Mouse (Mus musculus) liver, embryonic 16.5 days (tissue): ENCODE results near the gene Bbx. TPM values are rescaled to one million over a fixed set of nuclear protein-coding genes. Genes with fewer than 3 reads are reported as not detected.

Source experiments
- ATAC-seq: fragments of 200-750 bp; cut with Nextera tagmentation; 2 replicates; pipeline ENCODE4 v1.8.0; 2017; ENCODE audit warnings: low read depth, mild to moderate bottlenecking, moderate number of reproducible peaks, moderate library complexity
- H3K27ac ChIP-seq: fragments of 300-500 bp; sonication (generic); 2 replicates; pipeline ENCODE4 v1.5.1; 2014; ENCODE audit warnings: mild to moderate bottlenecking, low read length
- H3K27me3 ChIP-seq: fragments of 300-500 bp; sonication (generic); 2 replicates; pipeline ENCODE4 v1.6.1; 2014; ENCODE audit warnings: low read depth, low read length, mixed read lengths; ENCODE audit not compliant: control insufficient read depth, insufficient read depth
- H3K36me3 ChIP-seq: fragments of 300-500 bp; sonication (generic); 2 replicates; pipeline ENCODE4 v1.6.1; 2014; ENCODE audit warnings: mild to moderate bottlenecking; ENCODE audit not compliant: control insufficient read depth, insufficient read depth
- H3K4me1 ChIP-seq: fragments of 300-500 bp; sonication (generic); 2 replicates; pipeline ENCODE4 v1.6.1; 2014; ENCODE audit warnings: low read depth, low read length, mixed read lengths; ENCODE audit not compliant: control insufficient read depth
- H3K4me2 ChIP-seq: fragments of 300-500 bp; sonication (generic); 2 replicates; pipeline ENCODE4 v1.6.1; 2014; ENCODE audit warnings: low read depth, low read length, mixed read lengths
- H3K4me3 ChIP-seq: fragments of 300-500 bp; sonication (generic); 2 replicates; pipeline ENCODE4 v1.5.1; 2014; ENCODE audit warnings: low read depth, mild to moderate bottlenecking, low read length
- H3K9ac ChIP-seq: fragments of 300-500 bp; sonication (generic); 2 replicates; pipeline ENCODE4 v1.6.1; 2014; ENCODE audit warnings: low read depth, low read length
- H3K9me3 ChIP-seq: fragments of 300-500 bp; sonication (generic); replicated peaks from 2 replicates; pipeline ENCODE4 v1.6.1; 2016; ENCODE audit warnings: low read length; ENCODE audit not compliant: control insufficient read depth
- WGBS: fragments of 180-500 bp; shearing (Covaris S2); extraction: QIAGEN DNeasy Blood & Tissue Kit; methylation state at CpG from one replicate; pipeline ENCODE4 v1.1.7; 2014; ENCODE audit not compliant: insufficient replicate concordance; 5-methylcytosine and 5-hydroxymethylcytosine counted together
- polyA plus RNA-seq: library from polyadenylated mRNA; unstranded; fragments of >200 nt; fragmentation: Nextera tagmentation; extraction: Ambion mirVana; gene quantifications from 2 replicates; pipeline ENCODE4 v1.2.1, GENCODE M21; 2015

The Bbx gene
- polyA plus RNA-seq, 1 experiment from 2014 or later: 6.2 TPM

GRCm38 (mm10) chr16:50242444-50242843 lies 189.7 kb downstream of the Bbx start:
- Histone ChIP-seq H3K4me3 (no peak overlapping the region), H3K27me3 (no peaks in the 10 kb centered on the region), H3K4me1 (no peaks in the 10 kb centered on the region), H3K9ac (no peak overlapping the region), H3K4me2 (no peak overlapping the region), H3K27ac (no peak overlapping the region), H3K9me3 (no peaks in the 10 kb centered on the region), H3K36me3 (no peaks in the 10 kb centered on the region)
- no peak for ATAC-seq
- 53% methylated on average over 4 of the region's 4 CpGs for WGBS

GRCm38 (mm10) chr16:50241604-50242003 lies 190.6 kb downstream of the Bbx start:
- Histone ChIP-seq H3K27ac (no peak overlapping the region), H3K4me3 (no peak overlapping the region), H3K4me1 (no peaks in the 10 kb centered on the region), H3K27me3 (no peaks in the 10 kb centered on the region), H3K9me3 (no peaks in the 10 kb centered on the region), H3K4me2 (no peak overlapping the region), H3K36me3 (no peaks in the 10 kb centered on the region), H3K9ac (no peak overlapping the region)
- WGBS: 76% methylated on average over 3 of the region's 3 CpGs
- ATAC-seq: no peak

GRCm38 (mm10) chr16:50235231-50235630 lies 197.0 kb downstream of the Bbx start:
- WGBS: 57% methylated on average over 3 of the region's 3 CpGs
- H3K4me3 ChIP-seq: no peak overlapping the region
- H3K9ac ChIP-seq: no peak overlapping the region
- H3K4me2 ChIP-seq: no peak overlapping the region
- H3K9me3 ChIP-seq: no peaks in the 10 kb centered on the region
- H3K27ac ChIP-seq: no peak overlapping the region
- ATAC-seq: no peak
- H3K4me1 ChIP-seq: no peaks in the 10 kb centered on the region
- H3K27me3 ChIP-seq: no peaks in the 10 kb centered on the region
- H3K36me3 ChIP-seq: no peaks in the 10 kb centered on the region

- Histone ChIP-seq H3K27me3 (no peaks in the 10 kb centered on the region), H3K27ac (no peak overlapping the region), H3K4me3 (no peak overlapping the region), H3K4me2 (no peak overlapping the region), H3K9me3 (no peaks in the 10 kb centered on the region), H3K9ac (no peak overlapping the region), H3K4me1 (no peaks in the 10 kb centered on the region), H3K36me3 (no peaks in the 10 kb centered on the region)
- ATAC-seq: no peak
- 70% methylated on average over 2 of the region's 2 CpGs for WGBS
Observed at GRCm38 (mm10) chr16:50230624-50231023, 201.6 kb downstream of the Bbx start.

- no peaks in the 10 kb centered on the region for H3K36me3 ChIP-seq
- H3K27me3 ChIP-seq: no peaks in the 10 kb centered on the region
- no peak overlapping the region for H3K9ac ChIP-seq
- no peak overlapping the region for H3K4me3 ChIP-seq
- no peak for ATAC-seq
- no peak overlapping the region for H3K4me2 ChIP-seq
- H3K4me1 ChIP-seq: no peaks in the 10 kb centered on the region
- 77% methylated on average over 1 of the region's 1 CpGs for WGBS
- H3K27ac ChIP-seq: no peak overlapping the region
- H3K9me3 ChIP-seq: no peaks in the 10 kb centered on the region
Observed at GRCm38 (mm10) chr16:50228833-50229232, 203.4 kb downstream of the Bbx start.

- 40% methylated on average over 1 of the region's 1 CpGs for WGBS
- H3K4me2 ChIP-seq: no peak overlapping the region
- no peak for ATAC-seq
Observed at GRCm38 (mm10) chr16:50226274-50226673, 205.9 kb downstream of the Bbx start.

GRCm38 (mm10) chr16:50224946-50225345 lies 207.2 kb downstream of the Bbx start:
- Histone ChIP-seq H3K4me1 (no peaks in the 10 kb centered on the region), H3K9ac (no peak overlapping the region), H3K4me2 (no peak overlapping the region), H3K36me3 (no peaks in the 10 kb centered on the region), H3K9me3 (no peaks in the 10 kb centered on the region), H3K4me3 (no peak overlapping the region), H3K27ac (no peak overlapping the region), H3K27me3 (no peaks in the 10 kb centered on the region)
- 24% methylated on average over 3 of the region's 3 CpGs for WGBS
- ATAC-seq: no peak

More at GRCm38 (mm10) chr16:50226274-50226673, 205.9 kb downstream of the Bbx start:
- H3K36me3 ChIP-seq: no peaks in the 10 kb centered on the region
- no peak overlapping the region for H3K27ac ChIP-seq
- no peaks in the 10 kb centered on the region for H3K27me3 ChIP-seq
- H3K4me3 ChIP-seq: no peak overlapping the region
- H3K9me3 ChIP-seq: no peaks in the 10 kb centered on the region
- H3K9ac ChIP-seq: no peak overlapping the region
- H3K4me1 ChIP-seq: no peaks in the 10 kb centered on the region

- H3K27me3 ChIP-seq: no peaks in the 10 kb centered on the region
- no peaks in the 10 kb centered on the region for H3K36me3 ChIP-seq
- H3K9ac ChIP-seq: no peak overlapping the region
- ATAC-seq: no peak
- 80% methylated on average over 8 of the region's 8 CpGs for WGBS
- no peak overlapping the region for H3K4me3 ChIP-seq
- H3K9me3 ChIP-seq: no peaks in the 10 kb centered on the region
- no peak overlapping the region for H3K27ac ChIP-seq
- no peaks in the 10 kb centered on the region for H3K4me1 ChIP-seq
- H3K4me2 ChIP-seq: no peak overlapping the region
Observed at GRCm38 (mm10) chr16:50220734-50221501, 211.3 kb downstream of the Bbx start.

- Histone ChIP-seq H3K9me3 (no peaks in the 10 kb centered on the region), H3K27ac (no peak overlapping the region), H3K36me3 (no peaks in the 10 kb centered on the region), H3K4me2 (no peak overlapping the region), H3K4me3 (no peak overlapping the region), H3K27me3 (no peaks in the 10 kb centered on the region), H3K9ac (no peak overlapping the region), H3K4me1 (no peaks in the 10 kb centered on the region)
- no peak for ATAC-seq
Observed at GRCm38 (mm10) chr16:50217084-50217483, 215.1 kb downstream of the Bbx start.
